Mouse (Mus musculus): Measurements from ENCODE around the gene Mrln. TPM values are rescaled to one million over a fixed set of nuclear protein-coding genes. Genes with fewer than 3 reads are reported as not detected.

Gene Mrln
- polyA plus RNA-seq, 1 experiment from 2014 or later, result 0.76 TPM

DNA sequence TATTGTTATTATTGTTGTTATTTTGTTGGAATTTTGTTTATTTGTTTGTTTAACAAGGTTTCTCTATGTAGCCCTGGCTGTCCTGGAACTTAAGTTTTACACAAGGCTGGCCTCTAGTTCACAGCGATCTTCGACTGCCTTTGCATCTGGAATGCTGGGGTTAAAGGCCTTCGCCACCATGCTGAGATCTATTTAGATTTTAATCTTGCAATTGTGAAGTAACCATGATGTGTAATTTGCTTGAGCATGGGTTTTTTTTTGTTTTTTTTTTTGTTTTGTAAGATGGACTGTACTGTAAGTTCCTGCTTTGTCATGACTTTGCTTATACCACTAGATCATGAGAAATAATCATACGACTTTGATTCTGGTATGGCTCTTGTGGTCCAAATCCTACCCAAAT lies 56.4 kb downstream of the Mrln start:
- no peaks in the 10 kb centered on the region for H3K4me1 ChIP-seq (replicated peaks)
- 77% methylated on average over 4 of the region's 4 CpGs for WGBS
- H3K9me3 ChIP-seq (replicated peaks), result no peaks in the 10 kb centered on the region
- H3K36me3 ChIP-seq, result no peaks in the 10 kb centered on the region
- H3K27ac ChIP-seq, result no peak overlapping the region
- no peaks in the 10 kb centered on the region for H3K27me3 ChIP-seq
- no peak overlapping the region for H3K9ac ChIP-seq
- no peak overlapping the region for H3K4me2 ChIP-seq
- ATAC-seq (replicated peaks; ENCODE audit: insufficient number of reproducible peaks, insufficient read depth, low FRiP score, low read depth), result no peak
- H3K4me3 ChIP-seq, result no peak overlapping the region

GRCm38 (mm10) chr10:70262051-70262450 lies 57.6 kb downstream of the Mrln start:
- H3K27ac ChIP-seq, result no peak overlapping the region
- no peak overlapping the region for H3K4me3 ChIP-seq
- no peaks in the 10 kb centered on the region for H3K9me3 ChIP-seq (replicated peaks)
- no peaks in the 10 kb centered on the region for H3K4me1 ChIP-seq (replicated peaks)
- H3K27me3 ChIP-seq, result no peaks in the 10 kb centered on the region
- no peak overlapping the region for H3K4me2 ChIP-seq
- no peaks in the 10 kb centered on the region for H3K36me3 ChIP-seq
- no peak overlapping the region for H3K9ac ChIP-seq
- 82% methylated on average over 3 of the region's 3 CpGs for WGBS
- no peak for ATAC-seq (replicated peaks; ENCODE audit: insufficient number of reproducible peaks, insufficient read depth, low FRiP score, low read depth)

GRCm38 (mm10) chr10:70263681-70264189 lies 59.3 kb downstream of the Mrln start:
- H3K27ac ChIP-seq, result no peak overlapping the region

GRCm38 (mm10) chr10:70264337-70265036 lies 60.0 kb downstream of the Mrln start:
- no peak overlapping the region for H3K4me2 ChIP-seq
- H3K9ac ChIP-seq, result no peak overlapping the region
- no peak for ATAC-seq (replicated peaks; ENCODE audit: insufficient number of reproducible peaks, insufficient read depth, low FRiP score, low read depth)
- H3K27me3 ChIP-seq, result no peaks in the 10 kb centered on the region
- no peak overlapping the region for H3K27ac ChIP-seq
- WGBS, result 71% methylated on average over 9 of the region's 9 CpGs
- H3K4me1 ChIP-seq (replicated peaks), result no peaks in the 10 kb centered on the region
- no peaks in the 10 kb centered on the region for H3K36me3 ChIP-seq
- no peak overlapping the region for H3K4me3 ChIP-seq
- no peaks in the 10 kb centered on the region for H3K9me3 ChIP-seq (replicated peaks)

More at GRCm38 (mm10) chr10:70263681-70264189, 59.3 kb downstream of the Mrln start:
- Histone ChIP-seq H3K27me3 (no peaks in the 10 kb centered on the region), H3K36me3 (no peaks in the 10 kb centered on the region), H3K9me3 (replicated peaks) (no peaks in the 10 kb centered on the region), H3K9ac (no peak overlapping the region), H3K4me3 (no peak overlapping the region), H3K4me1 (replicated peaks) (no peaks in the 10 kb centered on the region), H3K4me2 (no peak overlapping the region)
- no peak for ATAC-seq (replicated peaks; ENCODE audit: insufficient number of reproducible peaks, insufficient read depth, low FRiP score, low read depth)
- 64% methylated on average over 4 of the region's 4 CpGs for WGBS

DNA sequence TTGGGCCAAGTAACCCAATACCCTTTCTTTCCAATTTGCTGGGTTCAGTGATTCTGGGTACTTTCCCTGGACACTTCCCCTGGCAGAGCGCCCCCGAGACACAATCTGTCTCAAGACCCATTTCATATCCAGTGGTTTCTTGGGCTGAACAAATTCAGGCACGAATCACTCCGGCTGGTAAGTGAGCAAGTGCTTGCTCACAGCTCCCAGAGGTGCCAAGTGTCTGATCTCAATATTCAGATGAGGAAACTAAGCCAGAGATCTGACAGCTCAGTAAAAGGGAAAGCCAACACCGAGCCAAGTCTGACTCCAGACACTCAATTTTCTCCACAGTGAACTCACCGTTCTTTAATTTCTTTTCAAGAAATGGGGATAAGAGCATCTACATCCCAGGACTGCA lies 62.0 kb downstream of the Mrln start:
- Histone ChIP-seq H3K27ac (no peak overlapping the region), H3K4me1 (replicated peaks) (no peaks in the 10 kb centered on the region), H3K27me3 (no peaks in the 10 kb centered on the region), H3K36me3 (no peaks in the 10 kb centered on the region), H3K4me2 (no peak overlapping the region), H3K9me3 (replicated peaks) (no peaks in the 10 kb centered on the region), H3K9ac (no peak overlapping the region), H3K4me3 (no peak overlapping the region)
- no peak for ATAC-seq (replicated peaks; ENCODE audit: insufficient number of reproducible peaks, insufficient read depth, low FRiP score, low read depth)
- WGBS, result 73% methylated on average over 6 of the region's 6 CpGs

DNA sequence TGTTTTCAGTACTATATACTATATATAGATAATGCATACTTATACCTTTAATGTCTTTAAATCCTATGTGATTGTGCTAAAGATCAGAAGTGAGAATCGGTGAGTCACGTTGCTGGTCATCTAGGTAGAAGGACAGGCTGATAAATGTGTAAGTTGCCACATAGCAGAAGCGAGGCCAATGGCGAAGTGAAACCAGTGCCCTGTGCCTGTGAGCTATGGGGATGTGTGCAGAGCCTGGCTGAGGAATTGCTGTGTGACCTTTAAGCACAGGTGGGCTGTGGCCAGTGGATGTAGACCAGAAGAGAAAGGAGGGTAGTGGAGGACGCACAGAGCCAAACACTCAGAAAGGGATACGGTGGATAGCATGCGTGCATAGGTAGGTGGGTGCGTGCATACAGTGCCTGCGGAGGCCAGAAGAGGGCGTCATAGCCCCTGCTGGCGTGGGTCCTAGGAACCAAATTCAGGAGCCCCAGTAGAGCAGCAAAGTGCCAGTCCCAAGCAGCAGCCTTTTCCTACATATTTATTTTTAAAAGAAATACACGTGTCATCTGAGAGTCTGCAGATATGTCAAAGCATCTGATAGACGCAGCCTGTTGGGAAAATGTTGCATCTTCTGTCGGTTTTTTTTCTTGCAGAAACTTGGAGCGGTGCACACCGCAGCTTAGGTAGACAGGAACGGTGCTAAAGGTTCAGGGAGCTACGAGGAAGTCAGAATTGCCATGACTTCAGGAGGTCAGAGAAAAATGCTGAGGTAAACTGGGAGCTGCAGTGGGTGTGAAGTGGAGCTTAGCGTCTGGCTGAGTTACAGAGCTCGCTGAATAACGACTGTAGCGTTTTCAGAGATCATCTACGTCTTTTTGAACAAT lies 64.3 kb downstream of the Mrln start:
- no peak for ATAC-seq (replicated peaks; ENCODE audit: insufficient number of reproducible peaks, insufficient read depth, low FRiP score, low read depth)
- H3K9me3 ChIP-seq (replicated peaks), result no peaks in the 10 kb centered on the region
- no peak overlapping the region for H3K9ac ChIP-seq
- no peaks in the 10 kb centered on the region for H3K4me1 ChIP-seq (replicated peaks)
- no peak overlapping the region for H3K4me3 ChIP-seq
- no peak overlapping the region for H3K4me2 ChIP-seq
- WGBS, result 72% methylated on average over 23 of the region's 23 CpGs
- no peaks in the 10 kb centered on the region for H3K36me3 ChIP-seq
- H3K27me3 ChIP-seq, result no peaks in the 10 kb centered on the region
- H3K27ac ChIP-seq, result no peak overlapping the region

Other genes starting within 250 kb of the Mrln start
- 13.8 and 15.7 TPM in 2 replicates for gene Ccdc6, start 107.5 kb upstream of the Mrln start, polyA plus RNA-seq (2015; fragmentation: Nextera tagmentation; extraction: Ambion mirVana)
- gene Slc16a9, start 40.4 kb downstream of the Mrln start, polyA plus RNA-seq (2015; fragmentation: Nextera tagmentation; extraction: Ambion mirVana), result 0.96 and 1.9 TPM in 2 replicates
- gene Fam13c, start 235.8 kb downstream of the Mrln start, polyA plus RNA-seq (2015; fragmentation: Nextera tagmentation; extraction: Ambion mirVana), result 10.1 and 11.5 TPM in 2 replicates

Measured in heart, embryonic 15.5 days (tissue).